Mouse (Mus musculus) spleen, adult 2 months (tissue): ENCODE measurements at regions not wholly inside any gene's neighbourhood (a gene's known extent, or its start where the extent isn't known, plus 50 kb on each side); places are given as distances from the start of the nearest gene placed in this dataset.

Experiments
- CTCF ChIP-seq: fragments of 200-500 bp; IDR thresholded peaks from 2 replicates; pipeline ENCODE4 v1.5.1; 2011; ENCODE audit warnings: mild to moderate bottlenecking, inconsistent platforms; ENCODE audit not compliant: insufficient read depth, insufficient read length, insufficient replicate concordance; ENCODE audit errors: extremely low read depth
- POLR2A ChIP-seq: fragments of 200-500 bp; IDR thresholded peaks from 2 replicates; pipeline ENCODE4 v1.6.1; 2011; ENCODE audit warnings: low read depth, low read length, inconsistent platforms

GRCm38 (mm10) chr9:46713415-46713814 lies 285.1 kb upstream of the Gm4791 start:
- no peak for TF ChIP-seq CTCF
- no peak for TF ChIP-seq POLR2A
